Mouse (Mus musculus): ENCODE data around the gene Irf6.

Irf6 gene

GRCm38 (mm10) chr1:193197494-193198205 lies 44.7 kb downstream of the Irf6 start:
- ATAC-seq (ENCODE audit: insufficient number of reproducible peaks, low FRiP score, low TSS enrichment), result no peak

- no peak for ATAC-seq (ENCODE audit: insufficient number of reproducible peaks, low FRiP score, low TSS enrichment)
Observed at GRCm38 (mm10) chr1:193198312-193198711, 45.4 kb downstream of the Irf6 start.

DNA sequence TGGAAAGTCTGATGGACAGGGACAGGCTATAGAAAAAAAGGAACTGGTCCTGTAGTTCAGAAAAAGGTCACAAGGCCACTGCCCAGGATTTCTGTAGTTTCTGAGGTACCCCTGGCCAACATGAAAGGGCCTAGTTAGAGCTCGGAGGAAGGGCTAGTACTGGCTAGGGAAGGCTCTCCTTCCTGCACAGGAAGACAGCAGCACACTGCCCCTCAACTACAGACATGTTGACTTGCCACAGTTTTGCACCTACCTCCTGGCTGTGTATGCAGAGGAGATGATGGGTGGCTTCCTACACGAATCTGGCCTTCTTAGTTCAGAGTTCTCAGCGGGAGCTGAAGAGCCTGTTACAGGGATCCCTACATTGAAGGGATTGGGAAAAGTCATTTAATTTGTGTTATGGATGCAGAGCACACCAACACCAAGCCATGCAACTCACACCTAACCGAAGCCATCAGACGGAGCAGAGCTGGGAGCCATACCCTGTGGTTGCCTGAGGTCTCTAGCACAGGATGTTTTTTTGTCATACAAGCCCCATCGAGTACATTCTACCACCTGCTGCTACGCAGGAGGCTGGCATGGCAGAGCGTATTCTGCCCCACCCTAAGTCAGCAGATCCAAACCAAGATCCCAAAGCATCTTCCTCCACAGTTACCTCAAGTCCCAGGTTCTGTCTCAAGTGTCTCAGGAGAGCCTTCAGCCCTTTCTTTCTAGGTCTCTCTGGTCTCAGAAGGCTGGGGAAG lies 47.9 kb downstream of the Irf6 start:
- no peak for ATAC-seq (ENCODE audit: insufficient number of reproducible peaks, low FRiP score, low TSS enrichment)

DNA sequence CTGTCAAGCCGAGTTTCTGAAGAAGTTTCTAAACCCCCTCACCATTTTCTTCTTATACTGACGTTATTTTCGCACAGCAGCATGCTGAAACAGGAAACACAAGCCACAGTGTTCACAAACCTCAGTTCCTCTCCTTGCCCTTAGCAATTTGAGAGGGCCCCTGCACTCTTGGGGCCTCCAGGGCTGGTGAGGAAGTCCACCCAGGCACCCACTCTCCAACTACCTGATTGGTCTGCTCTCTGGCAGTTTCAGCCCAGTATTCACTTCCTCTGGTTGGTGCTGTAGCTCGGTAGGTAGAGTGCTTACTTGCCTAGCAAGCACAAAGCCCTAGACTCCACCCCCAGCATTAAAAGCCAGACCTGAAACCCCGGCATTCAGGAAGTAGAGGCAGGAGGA lies 48.5 kb downstream of the Irf6 start, which contains the start of gene Traf3ip3:
Gene Traf3ip3 (minus strand): TSS at position 321 of the 396 bp plus-strand sequence.
- ATAC-seq (ENCODE audit: insufficient number of reproducible peaks, low FRiP score, low TSS enrichment), result no peak

DNA sequence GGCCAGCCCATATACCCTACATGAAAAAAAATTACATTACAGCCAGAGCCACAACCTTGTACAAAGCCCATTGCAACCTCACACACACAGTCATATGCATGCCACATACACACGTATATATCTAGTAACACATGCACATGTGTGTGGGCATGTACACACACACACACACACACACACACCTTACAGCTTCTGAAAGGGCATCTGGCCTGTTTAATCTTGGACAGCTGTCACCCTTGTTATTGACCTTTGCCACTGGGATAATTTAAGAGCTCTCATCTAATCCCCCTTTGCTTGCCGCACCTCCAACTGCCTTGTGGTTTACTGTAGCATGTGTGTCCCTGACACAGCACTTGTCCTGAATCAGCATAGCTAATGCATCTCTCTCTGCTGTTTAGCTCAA lies 50.9 kb downstream of the Irf6 start:
- ATAC-seq (ENCODE audit: insufficient number of reproducible peaks, low FRiP score, low TSS enrichment), result no peak

- no peak for ATAC-seq (ENCODE audit: insufficient number of reproducible peaks, low FRiP score, low TSS enrichment)
Observed at GRCm38 (mm10) chr1:193205431-193205830, 52.5 kb downstream of the Irf6 start.

GRCm38 (mm10) chr1:193207503-193207902 lies 54.6 kb downstream of the Irf6 start, which contains the start of gene Lamb3:
TSS of gene Lamb3 (plus strand) at chr1:193207699.
- no peak for ATAC-seq (ENCODE audit: insufficient number of reproducible peaks, low FRiP score, low TSS enrichment)

- ATAC-seq (ENCODE audit: insufficient number of reproducible peaks, low FRiP score, low TSS enrichment), result peak; percentile 83
Observed at GRCm38 (mm10) chr1:193208178-193208577, 55.3 kb downstream of the Irf6 start.

- no peak for ATAC-seq (ENCODE audit: insufficient number of reproducible peaks, low FRiP score, low TSS enrichment)
Observed at GRCm38 (mm10) chr1:193211371-193211770, 58.5 kb downstream of the Irf6 start.

DNA sequence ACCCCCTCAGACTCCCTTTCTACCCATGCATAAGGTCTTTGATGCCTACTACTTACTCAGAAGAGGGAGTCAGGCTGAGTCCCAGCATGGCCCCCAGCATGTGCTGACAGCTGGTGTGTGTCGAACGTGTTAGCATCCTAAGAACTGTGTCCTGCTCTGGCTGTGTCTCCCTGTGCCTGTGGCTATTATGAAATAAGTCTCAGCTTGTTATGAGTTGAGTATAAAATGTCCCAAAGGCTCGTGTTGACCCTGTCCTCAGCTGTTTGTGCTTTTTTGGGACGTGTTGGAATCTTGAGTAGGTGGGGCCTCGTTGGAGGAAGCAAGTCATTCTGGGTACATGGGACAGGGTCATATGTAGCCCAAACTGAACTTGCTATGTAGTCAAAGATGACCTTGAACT lies 61.1 kb downstream of the Irf6 start:
- no peak for ATAC-seq (ENCODE audit: insufficient number of reproducible peaks, low FRiP score, low TSS enrichment)

DNA sequence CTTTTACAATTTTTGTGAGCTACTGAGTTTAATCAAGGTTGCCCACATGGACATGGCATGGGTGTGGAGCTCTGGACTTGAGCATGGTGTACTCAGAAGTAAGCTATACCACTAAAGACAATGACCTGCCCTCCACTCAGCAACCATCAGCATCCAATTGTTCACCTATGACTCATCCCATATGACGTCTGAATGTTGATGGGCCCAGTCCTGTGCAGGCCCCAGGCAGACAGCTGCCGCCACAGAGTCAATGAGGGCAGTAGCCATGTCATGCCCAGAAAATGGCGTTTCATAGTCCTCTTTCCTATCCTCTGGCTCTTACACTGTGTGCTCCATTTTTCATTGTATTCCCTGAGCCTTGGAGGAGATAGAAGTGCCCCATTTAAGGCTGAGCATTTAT lies 63.1 kb downstream of the Irf6 start:
- ATAC-seq (ENCODE audit: insufficient number of reproducible peaks, low FRiP score, low TSS enrichment), result no peak

DNA sequence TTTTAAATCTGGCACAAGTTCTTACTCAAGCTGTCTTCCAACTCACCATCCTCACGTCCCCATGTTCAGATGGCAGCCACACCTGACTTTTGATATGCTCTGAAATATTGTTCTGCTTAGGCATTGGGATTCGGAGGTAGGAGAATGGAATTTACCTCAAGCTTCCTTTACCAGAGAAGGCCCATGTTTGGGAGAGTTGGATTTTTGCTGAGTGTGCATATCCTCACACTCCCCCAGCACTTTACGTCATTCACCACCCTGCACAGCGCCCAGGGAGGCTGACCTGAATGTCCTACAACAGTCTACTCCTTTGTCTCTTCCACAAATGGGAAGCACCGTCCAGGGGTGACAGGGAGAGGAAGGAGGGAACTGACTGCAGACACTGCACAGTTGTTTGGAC lies 67.5 kb downstream of the Irf6 start:
- ATAC-seq (ENCODE audit: insufficient number of reproducible peaks, low FRiP score, low TSS enrichment), result no peak
